ENCODE assay signal across 13 mouse cellular contexts in the genomic region with DNA sequence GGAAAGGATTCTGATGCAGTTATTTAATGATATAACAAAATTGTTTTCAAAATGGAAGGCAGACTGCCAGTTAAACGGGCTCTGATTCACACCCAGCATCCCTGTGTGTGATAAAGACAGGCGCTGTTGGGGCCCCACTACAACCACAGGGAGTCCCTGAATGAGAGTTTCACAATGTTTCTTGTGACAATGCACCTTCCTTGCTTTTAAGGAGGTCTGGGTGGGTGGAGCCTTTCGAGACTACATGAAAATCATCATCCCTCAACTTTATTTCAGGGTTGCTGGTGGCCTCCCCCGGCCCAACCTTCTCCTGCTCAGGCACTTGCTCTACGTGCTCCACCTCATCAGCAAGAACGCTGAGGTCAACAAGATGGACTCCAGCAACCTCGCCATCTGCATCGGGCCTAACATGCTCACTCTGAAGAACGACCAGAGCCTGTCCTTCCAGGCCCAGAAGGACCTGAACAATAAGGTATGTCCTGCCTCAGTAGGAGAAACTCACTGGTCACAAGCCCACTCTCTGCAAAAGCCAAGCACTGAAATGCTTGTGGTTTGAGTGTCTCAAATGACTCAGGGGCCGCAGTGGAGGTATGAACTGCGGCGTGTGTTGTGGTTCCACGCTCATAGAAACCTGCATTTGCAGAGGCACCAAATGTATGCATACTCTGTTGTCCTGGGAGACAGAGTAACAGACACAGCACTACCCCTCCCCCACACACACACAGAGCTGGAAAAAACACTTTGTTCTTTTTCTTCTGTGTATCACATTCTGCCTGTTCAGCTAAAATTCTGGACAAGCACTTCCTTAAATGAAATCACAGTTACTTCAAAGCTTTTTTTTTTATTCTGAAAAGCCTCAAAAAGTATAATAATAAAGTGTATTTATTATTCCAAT. TPM values are rescaled to one million over a fixed set of nuclear protein-coding genes. Genes with fewer than 3 reads are reported as not detected.
DNase-seq lines count a peak whose midpoint lies in the region; ATAC-seq and TF ChIP-seq lines count a peak whose summit lies in the region.
"Had no signal": no experiment of that assay in that cellular context is flagged by ENCODE, and none has a peak within 500 bp of the region (broad histone marks: within the 10 kb centered on the region; RNA-seq: fewer than 3 reads in every experiment).

No protein-coding gene starts in this region.

- DNase-seq in forebrain, embryonic 14.5 days (ENCODE audit: low spot score) = peak; percentile 12
- no peak for DNase-seq in spleen, adult 2 months (ENCODE audit: low read depth in 1 of 2, low spot score in 2 of 2)
- no peak for DNase-seq in spleen, postnatal 36 days (ENCODE audit: low spot score in 2 of 2)
- DNase-seq in natural killer cell, adult 2 months (ENCODE audit: low spot score in 2 of 2) = peak; percentile 33 to 54
- DNase-seq in layer of hippocampus, adult 18-20 months (ENCODE audit: low spot score in 2 of 2) = no peak
- DNase-seq in layer of hippocampus, postnatal 14 days (ENCODE audit: low spot score in 2 of 2) = no peak
- DNase-seq: adrenal gland, postnatal 14 days; gastrocnemius, postnatal 25 days; kidney, postnatal 10 days had no signal

- 82% methylated on average over 13 of the region's 13 CpGs for WGBS in forebrain, embryonic 14.5 days
- WGBS in forebrain, embryonic 12.5 days = 74% methylated on average over 13 of the region's 13 CpGs
- WGBS in spleen, adult 2 months = 77% methylated on average over 13 of the region's 13 CpGs
- 75% methylated on average over 13 of the region's 13 CpGs for WGBS in hindbrain, embryonic 12.5 days

- TF ChIP-seq POLR2A in spleen, adult 2 months (IDR thresholded peaks at IDR 0.05; ENCODE audit: low read depth, low read length) = no peak

- H3K9ac ChIP-seq in forebrain, embryonic 14.5 days (ENCODE audit: low read length) = no peak overlapping the region
- H3K9ac ChIP-seq in forebrain, embryonic 12.5 days = no peak overlapping the region
- no peak overlapping the region for H3K9ac ChIP-seq in hindbrain, embryonic 12.5 days
- H3K9ac ChIP-seq: liver, embryonic 14.5 days; midbrain, embryonic 12.5 days had no signal

- no peaks in the 10 kb centered on the region for H3K4me1 ChIP-seq in forebrain, embryonic 14.5 days (ENCODE audit: control insufficient read depth, insufficient read depth, low read length)
- H3K4me1 ChIP-seq in forebrain, embryonic 12.5 days = peaks cover 8% of the 10 kb centered on the region
- peaks cover 3% of the 10 kb centered on the region; the same call in 1 of the 2 replicates for H3K4me1 ChIP-seq in spleen, adult 2 months (ENCODE audit: control insufficient read depth, insufficient read depth, insufficient read length)
- H3K4me1 ChIP-seq in hindbrain, embryonic 12.5 days = peaks cover 7% of the 10 kb centered on the region

- no peaks in the 10 kb centered on the region for H3K36me3 ChIP-seq in forebrain, embryonic 14.5 days (ENCODE audit: control insufficient read depth, insufficient read depth, low read length)
- no peaks in the 10 kb centered on the region for H3K36me3 ChIP-seq in forebrain, embryonic 12.5 days (replicated peaks)
- H3K36me3 ChIP-seq in spleen, adult 2 months (ENCODE audit: control insufficient read depth, insufficient read depth, low read length) = peaks cover 30% of the 10 kb centered on the region
- H3K36me3 ChIP-seq in hindbrain, embryonic 12.5 days = no peaks in the 10 kb centered on the region
- H3K36me3 ChIP-seq: midbrain, embryonic 12.5 days had no signal

- TF ChIP-seq CTCF in spleen, adult 2 months (IDR thresholded peaks at IDR 0.05; ENCODE audit: extremely low read depth, insufficient read depth, insufficient read length, insufficient replicate concordance) = no peak

- no peak overlapping the region for H3K27ac ChIP-seq in forebrain, embryonic 14.5 days (ENCODE audit: low read depth, low read length)
- H3K27ac ChIP-seq in forebrain, embryonic 12.5 days = no peak overlapping the region
- peak overlapping the region; percentile 33 for H3K27ac ChIP-seq in spleen, adult 2 months (ENCODE audit: insufficient read depth, low read length)
- peak overlapping the region; percentile 23; the same call in 1 of the 2 replicates for H3K27ac ChIP-seq in hindbrain, embryonic 12.5 days
- H3K27ac ChIP-seq: liver, embryonic 14.5 days; midbrain, embryonic 12.5 days had no signal

- H3K4me3 ChIP-seq in forebrain, embryonic 14.5 days (ENCODE audit: low read depth, low read length) = no peak overlapping the region
- no peak overlapping the region for H3K4me3 ChIP-seq in forebrain, embryonic 12.5 days (replicated peaks)
- H3K4me3 ChIP-seq in spleen, adult 2 months (ENCODE audit: extremely low read depth, insufficient read depth, insufficient read length) = no peak overlapping the region
- no peak overlapping the region for H3K4me3 ChIP-seq in hindbrain, embryonic 12.5 days
- H3K4me3 ChIP-seq: midbrain, embryonic 12.5 days had no signal

- H3K9me3 ChIP-seq in forebrain, embryonic 14.5 days (replicated peaks; ENCODE audit: control insufficient read depth, low read length) = no peaks in the 10 kb centered on the region
- no peaks in the 10 kb centered on the region for H3K9me3 ChIP-seq in forebrain, embryonic 12.5 days
- no peaks in the 10 kb centered on the region for H3K9me3 ChIP-seq in hindbrain, embryonic 12.5 days (replicated peaks)
- H3K9me3 ChIP-seq: midbrain, embryonic 12.5 days had no signal

- H3K4me2 ChIP-seq in forebrain, embryonic 14.5 days (ENCODE audit: low read length) = no peak overlapping the region
- H3K4me2 ChIP-seq in forebrain, embryonic 12.5 days = no peak overlapping the region
- H3K4me2 ChIP-seq in hindbrain, embryonic 12.5 days (replicated peaks) = no peak overlapping the region
- H3K4me2 ChIP-seq: midbrain, embryonic 12.5 days had no signal

- no peaks in the 10 kb centered on the region for H3K27me3 ChIP-seq in forebrain, embryonic 14.5 days (replicated peaks; ENCODE audit: control insufficient read depth, insufficient read depth, low read length)
- no peaks in the 10 kb centered on the region for H3K27me3 ChIP-seq in forebrain, embryonic 12.5 days
- H3K27me3 ChIP-seq in spleen, adult 2 months (ENCODE audit: control insufficient read depth, insufficient read depth, low read length) = no peaks in the 10 kb centered on the region
- no peaks in the 10 kb centered on the region for H3K27me3 ChIP-seq in hindbrain, embryonic 12.5 days
- H3K27me3 ChIP-seq: midbrain, embryonic 12.5 days had no signal

- no peak for ATAC-seq in forebrain, embryonic 14.5 days
- no peak for ATAC-seq in forebrain, embryonic 12.5 days (ENCODE audit: low FRiP score)
- ATAC-seq in hindbrain, embryonic 12.5 days (ENCODE audit: low FRiP score) = no peak

RNA-seq across cellular contexts. Expression of a gene that starts 5.5 kb away (rescaled TPM):
- polyA plus RNA-seq in forebrain, embryonic 14.5 days (2014; fragmentation: Nextera tagmentation; extraction: Ambion mirVana) = 0.22 and 0.75 TPM in 2 replicates
- polyA plus RNA-seq in forebrain, embryonic 12.5 days (2016; fragmentation: Nextera tagmentation; extraction: Ambion mirVana) = 0.37 and 0.40 TPM in 2 replicates
- polyA plus RNA-seq in spleen, adult 2 months (2012; rRNA removed) = 14.6 and 16.8 TPM in 2 replicates
- 0.26 and 0.63 TPM in 2 replicates for polyA plus RNA-seq in hindbrain, embryonic 12.5 days (2016; fragmentation: Nextera tagmentation; extraction: Ambion mirVana)
- 1 to 10 TPM; 4.8 to 6.0 TPM for total RNA-seq in layer of hippocampus, adult 18-20 months (2021)
- 1 to 10 TPM; 3.9 to 4.7 TPM for total RNA-seq in layer of hippocampus, postnatal 14 days (2021)

RNA-seq across cellular contexts. Expression of a gene that starts 14.1 kb away (rescaled TPM):
- 73.8 and 87.7 TPM in 2 replicates for polyA plus RNA-seq in forebrain, embryonic 14.5 days (2014; fragmentation: Nextera tagmentation; extraction: Ambion mirVana)
- 51.7 and 58.6 TPM in 2 replicates for polyA plus RNA-seq in forebrain, embryonic 12.5 days (2016; fragmentation: Nextera tagmentation; extraction: Ambion mirVana)
- polyA plus RNA-seq in spleen, adult 2 months (2012; rRNA removed) = 27.1 and 37.2 TPM in 2 replicates
- 63.8 and 77.0 TPM in 2 replicates for polyA plus RNA-seq in hindbrain, embryonic 12.5 days (2016; fragmentation: Nextera tagmentation; extraction: Ambion mirVana)
- total RNA-seq in layer of hippocampus, adult 18-20 months (2021) = 10 to 100 TPM; 44.3 to 45.8 TPM
- total RNA-seq in layer of hippocampus, postnatal 14 days (2021) = 10 to 100 TPM; 37.3 to 41.0 TPM

Comparison
In these comparisons a context has a peak if more than half of its experiments do, and no peak if none do; other contexts are left out.
1. DNase-seq: peak in forebrain, embryonic 14.5 days (single experiment) and natural killer cell, adult 2 months (2 of 2); none in spleen, adult 2 months (0 of 2), spleen, postnatal 36 days (0 of 2), layer of hippocampus, adult 18-20 months (0 of 2) and layer of hippocampus, postnatal 14 days (0 of 2).
2. H3K27ac ChIP-seq: peak in spleen, adult 2 months (single experiment) and hindbrain, embryonic 12.5 days (single experiment); none in forebrain, embryonic 14.5 days (single experiment) and forebrain, embryonic 12.5 days (single experiment).